Mouse (Mus musculus): Measurements from ENCODE around the gene Ip6k1. TPM values are rescaled to one million over a fixed set of nuclear protein-coding genes. Genes with fewer than 3 reads are reported as not detected.
A peak's percentile ranks its signal among the peaks of the same experiment; 100 is the strongest.

Gene Ip6k1
- 52.0 and 53.9 TPM in 2 replicates for polyA plus RNA-seq (2015; fragmentation: Nextera tagmentation; extraction: Ambion mirVana)

DNA sequence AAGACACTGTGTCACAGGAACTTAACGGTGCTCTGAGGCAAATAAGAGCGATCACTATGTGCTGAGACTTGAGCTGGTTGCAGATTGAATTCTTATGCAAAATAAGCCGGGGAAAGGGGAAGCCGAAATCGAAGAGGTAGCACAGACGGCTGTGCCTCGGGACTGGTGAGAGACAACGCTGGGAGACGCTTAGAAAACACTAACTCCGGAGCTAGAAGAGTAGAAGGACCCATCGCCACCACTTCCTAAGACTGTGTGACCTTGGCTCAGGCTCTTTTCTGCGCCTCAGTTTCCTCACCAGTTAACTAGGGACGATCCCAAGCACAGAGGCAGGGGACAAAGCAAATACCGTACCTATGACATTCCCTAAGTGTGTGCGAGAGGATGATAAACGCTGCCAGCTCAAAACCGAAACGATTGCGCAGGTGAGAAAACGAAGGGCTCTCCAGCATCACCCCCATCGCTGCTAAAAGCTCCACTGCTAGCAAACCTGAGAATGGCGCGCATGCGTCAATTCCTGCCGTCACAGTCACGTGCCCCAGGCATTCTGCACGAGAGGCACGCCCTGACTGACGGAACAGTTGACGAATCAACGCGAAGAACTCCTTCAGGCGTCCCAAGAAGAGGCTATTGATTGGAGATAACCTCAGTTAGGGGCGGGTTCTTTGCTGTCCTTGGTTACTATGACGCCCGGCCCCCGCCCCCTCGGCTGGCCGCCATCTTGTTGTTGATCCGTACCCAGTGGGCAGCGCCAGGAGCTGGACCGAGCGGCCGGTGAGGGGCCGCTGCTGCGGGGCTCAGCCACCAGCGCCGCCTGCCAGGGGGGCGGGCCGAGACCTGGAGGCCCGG is at the start of gene Ip6k1:
Gene Ip6k1, plus strand, starts transcription at position 580 of the 849 bp plus-strand sequence.
- TF ChIP-seq EP300 (IDR thresholded peaks at IDR 0.05) (no peak), CTCF (IDR thresholded peaks at IDR 0.05) (no peak)
- H3K4me2 ChIP-seq (replicated peaks; ENCODE audit: low read depth, low read length) = peak within 1 kb of the TSS; percentile 75

DNA sequence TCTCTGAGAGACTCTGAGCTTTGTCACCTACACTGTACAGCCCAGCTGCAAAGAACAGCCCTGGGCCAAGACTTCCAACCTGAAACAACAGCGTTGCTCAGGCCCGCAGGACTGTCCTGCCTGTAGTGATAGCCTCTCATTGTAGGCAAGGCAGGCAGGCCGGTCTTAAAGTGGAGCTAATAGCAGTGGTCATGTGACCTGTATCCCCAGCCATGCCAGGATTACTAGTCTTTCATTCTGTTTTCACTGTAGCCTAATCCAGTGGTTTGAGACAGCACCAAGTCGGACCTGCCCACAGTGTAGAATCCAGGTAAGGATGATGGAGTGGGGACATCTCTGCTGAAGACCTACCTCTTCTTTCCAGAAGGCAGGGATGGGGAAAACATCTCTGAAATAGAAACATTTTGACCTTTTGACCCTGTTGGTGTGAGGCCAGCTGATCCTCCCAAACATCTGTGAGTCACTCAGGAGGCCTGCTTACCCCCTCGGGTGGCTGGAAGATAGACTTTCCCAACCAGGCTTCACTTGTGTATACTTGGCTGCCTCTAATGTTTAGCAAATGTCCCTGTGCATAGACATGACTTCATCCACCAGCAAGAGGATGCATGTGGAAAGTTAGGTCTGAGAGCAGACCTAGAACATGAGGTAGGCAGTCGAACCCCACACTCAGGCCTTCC is 46.5 kb upstream of the Ip6k1 start:
- no peak overlapping the region for H3K4me2 ChIP-seq (replicated peaks; ENCODE audit: low read depth, low read length)
- no peak overlapping the region for H3K27ac ChIP-seq (ENCODE audit: low read length)
- DNase-seq (ENCODE audit: low spot score) (peak; percentile 46), ATAC-seq (peak; percentile 75)
- H3K36me3 ChIP-seq (ENCODE audit: insufficient read depth, low read length) = no peaks in the 10 kb centered on the region
- no peaks in the 10 kb centered on the region for H3K27me3 ChIP-seq (replicated peaks; ENCODE audit: insufficient read depth, low read length)
- no peak overlapping the region for H3K4me3 ChIP-seq (ENCODE audit: low read depth, low read length)
- H3K9me3 ChIP-seq (ENCODE audit: low read length) = no peaks in the 10 kb centered on the region
- WGBS = 76% methylated on average over 6 of the region's 6 CpGs
- no peak overlapping the region for H3K9ac ChIP-seq (replicated peaks; ENCODE audit: low read depth)
- no peak for TF ChIP-seq CTCF (IDR thresholded peaks at IDR 0.05)
- TF ChIP-seq EP300 (IDR thresholded peaks at IDR 0.05) = no peak
- H3K4me1 ChIP-seq (ENCODE audit: insufficient read depth, low read depth, low read length) = no peaks in the 10 kb centered on the region

More for the DNA sequence above, at the start of gene Ip6k1:
- no peaks in the 10 kb centered on the region for H3K9me3 ChIP-seq (ENCODE audit: low read length)
- H3K4me3 ChIP-seq (ENCODE audit: low read depth, low read length) = peak within 1 kb of the TSS; percentile 91
- H3K9ac ChIP-seq (replicated peaks; ENCODE audit: low read depth) = peak within 1 kb of the TSS; percentile 100
- peaks cover 9% of the 10 kb centered on the region for H3K4me1 ChIP-seq (ENCODE audit: insufficient read depth, low read depth, low read length)
- H3K36me3 ChIP-seq (ENCODE audit: insufficient read depth, low read length) = no peaks in the 10 kb centered on the region
- no peaks in the 10 kb centered on the region for H3K27me3 ChIP-seq (replicated peaks; ENCODE audit: insufficient read depth, low read length)
- peak; percentile 100 for DNase-seq (ENCODE audit: low spot score)
- peak within 1 kb of the TSS; percentile 97 for H3K27ac ChIP-seq (ENCODE audit: low read length)
- ATAC-seq = peak; percentile 99
- WGBS = under 1% methylated on average over 48 of the region's 51 CpGs

DNA sequence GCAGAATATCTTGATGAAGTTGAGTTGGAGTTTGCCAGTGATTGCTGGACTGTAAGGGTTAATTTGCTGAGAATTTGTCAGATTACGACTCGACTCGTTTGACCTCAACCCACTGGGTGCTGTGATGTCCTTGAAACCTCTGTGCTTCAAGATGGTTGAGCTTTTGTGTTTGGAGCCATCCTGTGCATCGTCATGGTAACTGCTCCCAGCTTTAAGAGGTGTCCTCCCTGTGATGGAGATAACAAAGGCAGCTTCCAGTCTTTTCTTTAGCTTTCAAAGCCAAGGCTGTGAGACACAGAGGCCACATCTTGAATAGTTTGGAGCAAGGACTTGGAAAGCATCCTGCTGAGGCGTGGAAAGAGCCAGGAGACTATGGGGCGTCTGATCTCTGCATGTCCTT is 45.2 kb upstream of the Ip6k1 start:
- Histone ChIP-seq H3K4me2 (replicated peaks; ENCODE audit: low read depth, low read length) (no peak overlapping the region), H3K27ac (ENCODE audit: low read length) (no peak overlapping the region), H3K4me3 (ENCODE audit: low read depth, low read length) (no peak overlapping the region), H3K9ac (replicated peaks; ENCODE audit: low read depth) (no peak overlapping the region), H3K4me1 (ENCODE audit: insufficient read depth, low read depth, low read length) (no peaks in the 10 kb centered on the region), H3K9me3 (ENCODE audit: low read length) (no peaks in the 10 kb centered on the region), H3K27me3 (replicated peaks; ENCODE audit: insufficient read depth, low read length) (no peaks in the 10 kb centered on the region), H3K36me3 (ENCODE audit: insufficient read depth, low read length) (no peaks in the 10 kb centered on the region)
- no peak for TF ChIP-seq CTCF (IDR thresholded peaks at IDR 0.05)
- TF ChIP-seq EP300 (IDR thresholded peaks at IDR 0.05) = no peak
- no peak for ATAC-seq
- 61% methylated on average over 6 of the region's 6 CpGs for WGBS
- no peak for DNase-seq (ENCODE audit: low spot score)

DNA sequence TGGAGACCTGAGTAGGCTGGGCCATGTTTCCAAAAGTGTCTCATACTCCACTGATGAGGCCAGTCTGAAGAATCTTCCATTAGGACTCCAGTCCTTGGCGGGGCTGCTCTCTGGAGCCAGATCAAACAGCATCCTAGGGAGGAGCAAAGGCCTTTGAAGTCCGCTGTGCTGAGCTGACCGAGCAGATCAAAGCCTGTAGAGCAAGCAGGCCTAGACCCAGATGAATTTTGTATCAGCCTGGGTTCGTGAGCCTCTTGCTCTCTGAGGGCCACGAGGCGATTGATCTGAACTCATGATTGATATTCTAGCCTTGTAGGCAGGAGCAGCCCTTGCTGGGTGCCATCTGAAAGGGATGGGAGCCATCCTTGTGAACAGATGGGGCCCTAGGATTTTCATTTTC is 42.4 kb upstream of the Ip6k1 start:
- peak; percentile 16; the same call in 1 of the 2 replicates for ATAC-seq
- TF ChIP-seq EP300 (IDR thresholded peaks at IDR 0.05) (no peak), CTCF (IDR thresholded peaks at IDR 0.05) (no peak)
- no peaks in the 10 kb centered on the region for H3K27me3 ChIP-seq (replicated peaks; ENCODE audit: insufficient read depth, low read length)
- H3K4me2 ChIP-seq (replicated peaks; ENCODE audit: low read depth, low read length) = no peak overlapping the region
- H3K27ac ChIP-seq (ENCODE audit: low read length) = no peak overlapping the region
- no peak overlapping the region for H3K9ac ChIP-seq (replicated peaks; ENCODE audit: low read depth)
- H3K4me1 ChIP-seq (ENCODE audit: insufficient read depth, low read depth, low read length) = no peaks in the 10 kb centered on the region
- H3K4me3 ChIP-seq (ENCODE audit: low read depth, low read length) = no peak overlapping the region
- no peak for DNase-seq (ENCODE audit: low spot score)
- H3K36me3 ChIP-seq (ENCODE audit: insufficient read depth, low read length) = no peaks in the 10 kb centered on the region
- no peaks in the 10 kb centered on the region for H3K9me3 ChIP-seq (ENCODE audit: low read length)
- WGBS = 50% methylated on average over 6 of the region's 6 CpGs

DNA sequence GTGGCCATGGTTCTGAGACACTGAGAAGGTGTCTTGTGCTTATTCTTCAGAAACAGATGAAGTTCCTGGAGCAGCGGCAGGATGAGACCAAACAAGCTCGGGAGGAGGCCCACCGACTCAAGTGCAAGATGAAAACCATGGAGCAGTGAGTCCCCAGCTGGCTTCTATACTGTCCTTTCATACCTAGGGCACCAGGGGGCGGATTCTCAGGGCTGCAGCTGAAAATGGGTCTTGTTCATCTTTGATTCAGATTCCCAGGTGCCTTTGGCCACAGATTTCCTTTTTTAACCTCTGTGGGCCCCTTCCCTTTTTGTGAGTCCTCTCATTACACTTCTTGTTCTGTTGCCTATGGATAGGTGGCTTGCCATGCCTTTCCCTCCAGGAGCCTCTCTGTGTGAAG is 41.4 kb upstream of the Ip6k1 start:
- no peak overlapping the region for H3K4me2 ChIP-seq (replicated peaks; ENCODE audit: low read depth, low read length)
- DNase-seq (ENCODE audit: low spot score) = no peak
- no peaks in the 10 kb centered on the region for H3K27me3 ChIP-seq (replicated peaks; ENCODE audit: insufficient read depth, low read length)
- no peak overlapping the region for H3K4me3 ChIP-seq (ENCODE audit: low read depth, low read length)
- H3K9ac ChIP-seq (replicated peaks; ENCODE audit: low read depth) = no peak overlapping the region
- TF ChIP-seq EP300 (IDR thresholded peaks at IDR 0.05) (no peak), CTCF (IDR thresholded peaks at IDR 0.05) (peak; percentile 51)
- no peaks in the 10 kb centered on the region for H3K36me3 ChIP-seq (ENCODE audit: insufficient read depth, low read length)
- WGBS = 87% methylated on average over 4 of the region's 4 CpGs
- no peak for ATAC-seq
- H3K27ac ChIP-seq (ENCODE audit: low read length) = no peak overlapping the region
- H3K4me1 ChIP-seq (ENCODE audit: insufficient read depth, low read depth, low read length) = no peaks in the 10 kb centered on the region
- no peaks in the 10 kb centered on the region for H3K9me3 ChIP-seq (ENCODE audit: low read length)

DNA sequence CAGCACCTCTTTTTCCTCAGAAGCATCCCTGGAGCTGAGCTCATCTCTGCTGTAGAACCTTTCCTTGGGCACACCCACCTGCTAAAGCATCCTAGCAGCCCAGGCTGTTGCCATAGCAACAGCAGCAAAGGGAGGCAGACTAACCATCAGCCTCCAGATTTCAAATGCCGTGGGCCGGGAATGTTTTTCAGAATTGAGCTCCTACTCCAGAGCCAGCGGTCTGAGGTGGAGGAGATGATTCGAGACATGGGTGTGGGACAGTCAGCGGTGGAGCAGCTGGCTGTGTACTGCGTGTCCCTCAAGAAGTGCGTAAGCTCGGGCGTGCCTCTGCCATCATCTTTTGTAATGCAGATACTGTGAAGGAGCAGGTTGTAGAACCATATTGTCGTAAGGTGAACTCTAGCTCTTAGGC is 40.9 kb upstream of the Ip6k1 start:
- TF ChIP-seq EP300 (IDR thresholded peaks at IDR 0.05) (no peak), CTCF (IDR thresholded peaks at IDR 0.05) (no peak)
- Histone ChIP-seq H3K36me3 (ENCODE audit: insufficient read depth, low read length) (no peaks in the 10 kb centered on the region), H3K27me3 (replicated peaks; ENCODE audit: insufficient read depth, low read length) (no peaks in the 10 kb centered on the region), H3K4me2 (replicated peaks; ENCODE audit: low read depth, low read length) (no peak overlapping the region), H3K9ac (replicated peaks; ENCODE audit: low read depth) (no peak overlapping the region), H3K4me3 (ENCODE audit: low read depth, low read length) (no peak overlapping the region), H3K9me3 (ENCODE audit: low read length) (no peaks in the 10 kb centered on the region), H3K4me1 (ENCODE audit: insufficient read depth, low read depth, low read length) (no peaks in the 10 kb centered on the region), H3K27ac (ENCODE audit: low read length) (no peak overlapping the region)
- ATAC-seq (no peak), DNase-seq (ENCODE audit: low spot score) (no peak)
- WGBS = 87% methylated on average over 10 of the region's 10 CpGs
